Mouse (Mus musculus) small intestine, adult 10 weeks (tissue): ENCODE measurements around the gene Rcn2. TPM values are rescaled to one million over a fixed set of nuclear protein-coding genes. Genes with fewer than 3 reads are reported as not detected.

Experiments used
- polyA plus RNA-seq: library from polyadenylated mRNA; stranded (reverse); fragments of 350-450 nt; fragmentation: Illumina TruSeq; extraction: RNeasy Lipid Tissue Mini Kit (QIAGEN cat#74804); gene quantifications from one replicate; pipeline ENCODE4 v1.2.3, GENCODE M21; 2014; ENCODE audit warnings: low replicate concordance

The Rcn2 gene
- polyA plus RNA-seq = 37.5 TPM

GRCm38 (mm10) chr9:56041372-56042180 lies at the start of gene Rcn2:
Gene Rcn2, plus strand, starts transcription at chr9:56041845.

GRCm38 (mm10) chr9:56010450-56010849 lies 31.2 kb upstream of the Rcn2 start, which contains the start of gene 4930563M21Rik:
Gene 4930563M21Rik, minus strand, starts transcription at chr9:56010550.

GRCm38 (mm10) chr9:56089778-56090520 lies 48.3 kb downstream of the Rcn2 start, which contains the start of gene Pstpip1:
Gene Pstpip1, plus strand, starts transcription at chr9:56089962.

Other genes with a start within 250 kb of the Rcn2 start
- 10.7 TPM for gene Scaper, start 103.7 kb upstream of the Rcn2 start, polyA plus RNA-seq
- gene 4930563M21Rik, start 31.3 kb upstream of the Rcn2 start, polyA plus RNA-seq = not detected
- not detected for gene Pstpip1, start 48.1 kb downstream of the Rcn2 start, polyA plus RNA-seq
- gene Tspan3, start 123.6 kb downstream of the Rcn2 start, polyA plus RNA-seq = 309 TPM